Mouse (Mus musculus) stomach, embryonic 14.5 days (tissue): Measurements from ENCODE around the gene Dhrs4. TPM values are rescaled to one million over a fixed set of nuclear protein-coding genes. Genes with fewer than 3 reads are reported as not detected.

ENCODE experiments used
- ATAC-seq: fragments of 200-750 bp; cut with Nextera tagmentation; 2 replicates; pipeline ENCODE4 v1.8.0; 2017; ENCODE audit warnings: low read depth, moderate TSS enrichment; ENCODE audit not compliant: insufficient number of reproducible peaks, insufficient read depth, low FRiP score
- H3K27ac ChIP-seq: fragments of 300-500 bp; sonication (generic); 2 replicates; pipeline ENCODE4 v1.5.1; 2014; ENCODE audit warnings: mild to moderate bottlenecking, low read length, moderate library complexity, mixed read lengths
- H3K27me3 ChIP-seq: fragments of 300-500 bp; sonication (generic); 2 replicates; pipeline ENCODE4 v1.6.1; 2014; ENCODE audit warnings: low read length, control low read depth, mixed read lengths; ENCODE audit not compliant: control insufficient read depth, insufficient read depth
- H3K36me3 ChIP-seq: fragments of 300-500 bp; sonication (generic); 2 replicates; pipeline ENCODE4 v1.6.1; 2014; ENCODE audit warnings: mild to moderate bottlenecking, control low read depth, low read length, moderate library complexity, mixed read lengths; ENCODE audit not compliant: control insufficient read depth, insufficient read depth
- H3K4me1 ChIP-seq: fragments of 300-500 bp; sonication (generic); 2 replicates; pipeline ENCODE4 v1.6.1; 2014; ENCODE audit warnings: low read length, control low read depth, mixed read lengths; ENCODE audit not compliant: control insufficient read depth, insufficient read depth
- H3K4me2 ChIP-seq: fragments of 300-500 bp; sonication (generic); replicated peaks from 2 replicates; pipeline ENCODE4 v1.6.1; 2014; ENCODE audit warnings: low read depth, low read length, control low read depth
- H3K4me3 ChIP-seq: fragments of 300-500 bp; sonication (generic); 2 replicates; pipeline ENCODE4 v1.5.1; 2014; ENCODE audit warnings: low read depth, low read length, control low read depth
- H3K9ac ChIP-seq: fragments of 300-500 bp; sonication (generic); replicated peaks from 2 replicates; pipeline ENCODE4 v1.6.1; 2014; ENCODE audit warnings: low read depth, mild to moderate bottlenecking, control low read depth, low read length, moderate library complexity, mixed read lengths
- H3K9me3 ChIP-seq: fragments of 300-500 bp; sonication (generic); 2 replicates; pipeline ENCODE4 v1.6.1; 2016; ENCODE audit warnings: low read depth, low read length, control low read depth; ENCODE audit not compliant: control insufficient read depth
- WGBS: fragments of 180-500 bp; shearing (Covaris S2); extraction: QIAGEN DNeasy Blood & Tissue Kit; methylation state at CpG from one replicate; pipeline ENCODE4 v1.1.7; 2014; 5-methylcytosine and 5-hydroxymethylcytosine counted together
- polyA plus RNA-seq: library from polyadenylated mRNA; unstranded; fragments of >200 nt; fragmentation: Nextera tagmentation; extraction: Ambion mirVana; gene quantifications from 2 replicates; pipeline ENCODE4 v1.2.1, GENCODE M21; 2014

Dhrs4 gene
- polyA plus RNA-seq, 1 experiment from 2014 or later: 62.4 TPM

GRCm38 (mm10) chr14:55458761-55459160 lies 19.8 kb upstream of the Dhrs4 start:
- H3K4me1 ChIP-seq: peaks cover 4% of the 10 kb centered on the region; the same call in 1 of the 2 replicates
- H3K4me3 ChIP-seq: no peak overlapping the region
- H3K9ac ChIP-seq: no peak overlapping the region
- ATAC-seq: no peak
- H3K27ac ChIP-seq: no peak overlapping the region
- H3K36me3 ChIP-seq: no peaks in the 10 kb centered on the region
- H3K27me3 ChIP-seq: no peaks in the 10 kb centered on the region
- H3K9me3 ChIP-seq: no peaks in the 10 kb centered on the region; the same call in 1 of the 2 replicates
- 65% methylated on average over 3 of the region's 3 CpGs for WGBS
- H3K4me2 ChIP-seq: no peak overlapping the region

GRCm38 (mm10) chr14:55459796-55460195 lies 18.8 kb upstream of the Dhrs4 start:
- no peak overlapping the region for H3K9ac ChIP-seq
- no peak overlapping the region for H3K4me3 ChIP-seq
- no peak for ATAC-seq
- H3K27ac ChIP-seq: no peak overlapping the region
- no peaks in the 10 kb centered on the region for H3K27me3 ChIP-seq
- H3K9me3 ChIP-seq: no peaks in the 10 kb centered on the region; the same call in 1 of the 2 replicates
- H3K4me1 ChIP-seq: peaks cover 4% of the 10 kb centered on the region; the same call in 1 of the 2 replicates
- H3K36me3 ChIP-seq: no peaks in the 10 kb centered on the region
- 59% methylated on average over 4 of the region's 4 CpGs for WGBS
- H3K4me2 ChIP-seq: no peak overlapping the region

GRCm38 (mm10) chr14:55460297-55460696 lies 18.3 kb upstream of the Dhrs4 start:
- no peaks in the 10 kb centered on the region; the same call in 1 of the 2 replicates for H3K9me3 ChIP-seq
- H3K36me3 ChIP-seq: no peaks in the 10 kb centered on the region
- H3K27ac ChIP-seq: no peak overlapping the region
- H3K27me3 ChIP-seq: no peaks in the 10 kb centered on the region
- no peak overlapping the region for H3K4me3 ChIP-seq
- ATAC-seq: 0 out of 2 replicates have a peak, but pooled peaks have one; percentile 23
- 61% methylated on average over 10 of the region's 10 CpGs for WGBS
- H3K4me1 ChIP-seq: peaks cover 4% of the 10 kb centered on the region; the same call in 1 of the 2 replicates
- H3K9ac ChIP-seq: no peak overlapping the region
- H3K4me2 ChIP-seq: no peak overlapping the region

- no peak overlapping the region for H3K9ac ChIP-seq
- no peak for ATAC-seq
- H3K4me3 ChIP-seq: no peak overlapping the region
- no peaks in the 10 kb centered on the region for H3K9me3 ChIP-seq
- no peak overlapping the region for H3K4me2 ChIP-seq
- H3K27me3 ChIP-seq: no peaks in the 10 kb centered on the region
- no peak overlapping the region for H3K27ac ChIP-seq
- H3K4me1 ChIP-seq: peaks cover 4% of the 10 kb centered on the region; the same call in 1 of the 2 replicates
- 22% methylated on average over 4 of the region's 4 CpGs for WGBS
- no peaks in the 10 kb centered on the region for H3K36me3 ChIP-seq
These were observed 16.8 kb upstream of the Dhrs4 start for GRCm38 (mm10) chr14:55461757-55462156.

GRCm38 (mm10) chr14:55466481-55466880 lies 12.1 kb upstream of the Dhrs4 start:
- no peak overlapping the region for H3K4me2 ChIP-seq
- H3K9ac ChIP-seq: no peak overlapping the region
- 72% methylated on average over 4 of the region's 4 CpGs for WGBS
- H3K4me3 ChIP-seq: no peak overlapping the region
- H3K36me3 ChIP-seq: no peaks in the 10 kb centered on the region
- H3K27ac ChIP-seq: no peak overlapping the region
- peaks cover 7% of the 10 kb centered on the region for H3K4me1 ChIP-seq
- H3K27me3 ChIP-seq: no peaks in the 10 kb centered on the region
- H3K9me3 ChIP-seq: no peaks in the 10 kb centered on the region
- ATAC-seq: no peak

- Histone ChIP-seq H3K27ac (no peak overlapping the region), H3K4me3 (no peak overlapping the region), H3K9ac (no peak overlapping the region), H3K4me2 (no peak overlapping the region), H3K9me3 (no peaks in the 10 kb centered on the region), H3K27me3 (no peaks in the 10 kb centered on the region), H3K36me3 (no peaks in the 10 kb centered on the region), H3K4me1 (peaks cover 7% of the 10 kb centered on the region)
- no peak for ATAC-seq
- 73% methylated on average over 7 of the region's 7 CpGs for WGBS
These were observed 11.4 kb upstream of the Dhrs4 start for GRCm38 (mm10) chr14:55467108-55467507.

GRCm38 (mm10) chr14:55468301-55468741 lies 10.2 kb upstream of the Dhrs4 start:
- no peaks in the 10 kb centered on the region for H3K36me3 ChIP-seq
- no peak overlapping the region for H3K4me2 ChIP-seq
- H3K9me3 ChIP-seq: no peaks in the 10 kb centered on the region
- peaks cover 7% of the 10 kb centered on the region for H3K4me1 ChIP-seq
- no peak overlapping the region for H3K9ac ChIP-seq
- no peaks in the 10 kb centered on the region for H3K27me3 ChIP-seq
- H3K4me3 ChIP-seq: no peak overlapping the region
- no peak overlapping the region for H3K27ac ChIP-seq
- no peak for ATAC-seq
- WGBS: 77% methylated on average over 2 of the region's 2 CpGs

- Histone ChIP-seq H3K36me3 (no peaks in the 10 kb centered on the region), H3K4me2 (no peak overlapping the region), H3K4me1 (peaks cover 7% of the 10 kb centered on the region), H3K4me3 (no peak overlapping the region), H3K9me3 (no peaks in the 10 kb centered on the region), H3K27ac (no peak overlapping the region), H3K9ac (no peak overlapping the region), H3K27me3 (no peaks in the 10 kb centered on the region)
- ATAC-seq: no peak
- 57% methylated on average over 2 of the region's 2 CpGs for WGBS
These were observed 9.5 kb upstream of the Dhrs4 start for GRCm38 (mm10) chr14:55469041-55469440.

- Histone ChIP-seq H3K4me3 (no peak overlapping the region), H3K4me2 (no peak overlapping the region), H3K9me3 (no peaks in the 10 kb centered on the region), H3K36me3 (no peaks in the 10 kb centered on the region), H3K4me1 (peaks cover 7% of the 10 kb centered on the region), H3K27ac (no peak overlapping the region), H3K27me3 (no peaks in the 10 kb centered on the region), H3K9ac (no peak overlapping the region)
- 56% methylated on average over 6 of the region's 6 CpGs for WGBS
- no peak for ATAC-seq
These were observed 8.7 kb upstream of the Dhrs4 start for GRCm38 (mm10) chr14:55469821-55470220.
